Mouse (Mus musculus) stomach, postnatal 0 days (tissue): Measurements from ENCODE around the gene Wdfy4. TPM values are rescaled to one million over a fixed set of nuclear protein-coding genes. Genes with fewer than 3 reads are reported as not detected.

Experiments used
- ATAC-seq: fragments of 200-750 bp; cut with Nextera tagmentation; 2 replicates; pipeline ENCODE4 v1.8.0; 2017; ENCODE audit not compliant: low FRiP score, low TSS enrichment
- DNase-seq: peaks from one replicate; pipeline ENCODE4 v3.0.0-alpha.2; 2016; ENCODE audit warnings: low spot score
- H3K27ac ChIP-seq: fragments of 300-500 bp; sonication (generic); replicated peaks from 2 replicates; pipeline ENCODE4 v1.5.1; 2014; ENCODE audit warnings: mild to moderate bottlenecking, control low read depth
- H3K27me3 ChIP-seq: fragments of 300-500 bp; sonication (generic); 2 replicates; pipeline ENCODE4 v1.6.1; 2014; ENCODE audit warnings: low read length; ENCODE audit not compliant: control insufficient read depth, insufficient read depth
- H3K36me3 ChIP-seq: fragments of 300-500 bp; sonication (generic); 2 replicates; pipeline ENCODE4 v1.6.1; 2014; ENCODE audit warnings: low read length, mixed read lengths; ENCODE audit not compliant: control insufficient read depth, insufficient read depth
- H3K4me1 ChIP-seq: fragments of 300-500 bp; sonication (generic); replicated peaks from 2 replicates; pipeline ENCODE4 v1.6.1; 2014; ENCODE audit warnings: antibody characterized with exemption; ENCODE audit not compliant: control insufficient read depth, insufficient read depth
- H3K4me2 ChIP-seq: fragments of 300-500 bp; sonication (generic); replicated peaks from 2 replicates; pipeline ENCODE4 v1.6.1; 2014; ENCODE audit warnings: low read depth, mild to moderate bottlenecking, control low read depth, moderate library complexity
- H3K4me3 ChIP-seq: fragments of 300-500 bp; sonication (generic); 2 replicates; pipeline ENCODE4 v1.5.1; 2014; ENCODE audit warnings: low read depth, low read length, control low read depth
- H3K9ac ChIP-seq: fragments of 300-500 bp; sonication (generic); 2 replicates; pipeline ENCODE4 v1.6.1; 2014; ENCODE audit warnings: mild to moderate bottlenecking, low read length, control low read depth, mixed read lengths
- H3K9me3 ChIP-seq: fragments of 300-500 bp; sonication (generic); 2 replicates; pipeline ENCODE4 v1.6.1; 2016; ENCODE audit warnings: low read length; ENCODE audit not compliant: control insufficient read depth
- CTCF ChIP-seq: IDR thresholded peaks from 2 replicates; pipeline ENCODE4 v1.5.1; 2016; ENCODE audit warnings: antibody characterized with exemption, low read depth, mild to moderate bottlenecking, moderate library complexity
- EP300 ChIP-seq: optimal IDR thresholded peaks from 2 replicates; pipeline ENCODE3; 2016; ENCODE audit warnings: antibody characterized with exemption
- WGBS: fragments of 180-500 bp; shearing (Covaris S2); extraction: QIAGEN DNeasy Blood & Tissue Kit; methylation state at CpG from one replicate; pipeline ENCODE4 v1.1.7; 2014; 5-methylcytosine and 5-hydroxymethylcytosine counted together
- polyA plus RNA-seq: library from polyadenylated mRNA; unstranded; fragments of >200 nt; fragmentation: Nextera tagmentation; extraction: Ambion mirVana; gene quantifications from 2 replicates; pipeline ENCODE4 v1.2.1, GENCODE M21; 2015

The Wdfy4 gene
- polyA plus RNA-seq, 1 experiment from 2014 or later: 0.25 TPM

- TF ChIP-seq EP300: no peak
- TF ChIP-seq CTCF: no peak
- WGBS: 75% methylated on average over 10 of the region's 10 CpGs
- H3K27me3 ChIP-seq: no peaks in the 10 kb centered on the region
- no peak overlapping the region for H3K27ac ChIP-seq
- no peak overlapping the region for H3K4me3 ChIP-seq
- no peaks in the 10 kb centered on the region for H3K4me1 ChIP-seq
- no peak for ATAC-seq
- H3K9ac ChIP-seq: no peak overlapping the region
- no peaks in the 10 kb centered on the region for H3K36me3 ChIP-seq
- DNase-seq: no peak
- no peaks in the 10 kb centered on the region for H3K9me3 ChIP-seq
- no peak overlapping the region for H3K4me2 ChIP-seq
Measured at GRCm38 (mm10) chr14:33189230-33189629, 3.9 kb upstream of the Wdfy4 start.

- no peaks in the 10 kb centered on the region for H3K9me3 ChIP-seq
- no peaks in the 10 kb centered on the region for H3K36me3 ChIP-seq
- no peaks in the 10 kb centered on the region for H3K27me3 ChIP-seq
- H3K27ac ChIP-seq: no peak overlapping the region
- H3K9ac ChIP-seq: no peak overlapping the region
- WGBS: 42% methylated on average over 4 of the region's 4 CpGs
- H3K4me3 ChIP-seq: no peak overlapping the region
- TF ChIP-seq EP300 (no peak), CTCF (no peak)
- H3K4me1 ChIP-seq: no peaks in the 10 kb centered on the region
- no peak for ATAC-seq
- no peak overlapping the region for H3K4me2 ChIP-seq
- DNase-seq: no peak
Measured at GRCm38 (mm10) chr14:33187201-33187600, 1.9 kb upstream of the Wdfy4 start.

- H3K27me3 ChIP-seq: no peaks in the 10 kb centered on the region
- DNase-seq (no peak), ATAC-seq (no peak)
- no peak overlapping the region for H3K27ac ChIP-seq
- no peaks in the 10 kb centered on the region for H3K4me1 ChIP-seq
- no peak overlapping the region for H3K4me2 ChIP-seq
- no peak overlapping the region for H3K9ac ChIP-seq
- H3K9me3 ChIP-seq: no peaks in the 10 kb centered on the region
- H3K4me3 ChIP-seq: no peak overlapping the region
- no peaks in the 10 kb centered on the region for H3K36me3 ChIP-seq
- no peak for TF ChIP-seq CTCF
- WGBS: 81% methylated on average over 5 of the region's 5 CpGs
Measured at GRCm38 (mm10) chr14:33180102-33180501, 5.2 kb downstream of the Wdfy4 start.

GRCm38 (mm10) chr14:33175059-33175821 is 10.1 kb downstream of the Wdfy4 start:
- no peak for ATAC-seq

GRCm38 (mm10) chr14:33171942-33172341 is 13.4 kb downstream of the Wdfy4 start:
- no peaks in the 10 kb centered on the region for H3K9me3 ChIP-seq
- H3K9ac ChIP-seq: no peak overlapping the region
- H3K36me3 ChIP-seq: no peaks in the 10 kb centered on the region
- DNase-seq (no peak), ATAC-seq (no peak)
- no peaks in the 10 kb centered on the region for H3K27me3 ChIP-seq
- WGBS: 68% methylated on average over 1 of the region's 1 CpGs
- H3K4me3 ChIP-seq: no peak overlapping the region
- no peak overlapping the region for H3K27ac ChIP-seq
- no peak for TF ChIP-seq CTCF
- no peak for TF ChIP-seq EP300
- H3K4me2 ChIP-seq: no peak overlapping the region
- H3K4me1 ChIP-seq: no peaks in the 10 kb centered on the region

More at GRCm38 (mm10) chr14:33175059-33175821, 10.1 kb downstream of the Wdfy4 start:
- Histone ChIP-seq H3K9me3 (no peaks in the 10 kb centered on the region), H3K4me2 (no peak overlapping the region), H3K36me3 (no peaks in the 10 kb centered on the region), H3K4me3 (no peak overlapping the region), H3K9ac (no peak overlapping the region), H3K27me3 (no peaks in the 10 kb centered on the region), H3K27ac (no peak overlapping the region), H3K4me1 (no peaks in the 10 kb centered on the region)
- no peak for DNase-seq
- 71% methylated on average over 4 of the region's 4 CpGs for WGBS
- TF ChIP-seq EP300: no peak
- no peak for TF ChIP-seq CTCF

GRCm38 (mm10) chr14:33168750-33169149 is 16.6 kb downstream of the Wdfy4 start:
- Histone ChIP-seq H3K4me2 (no peak overlapping the region), H3K9ac (no peak overlapping the region), H3K27ac (no peak overlapping the region), H3K36me3 (no peaks in the 10 kb centered on the region), H3K4me1 (no peaks in the 10 kb centered on the region), H3K4me3 (no peak overlapping the region), H3K27me3 (no peaks in the 10 kb centered on the region), H3K9me3 (no peaks in the 10 kb centered on the region)
- DNase-seq (no peak), ATAC-seq (no peak)
- 85% methylated on average over 4 of the region's 4 CpGs for WGBS
- TF ChIP-seq EP300 (no peak), CTCF (no peak)
